Mouse (Mus musculus): ENCODE measurements around the gene Phox2b. TPM values are rescaled to one million over a fixed set of nuclear protein-coding genes. Genes with fewer than 3 reads are reported as not detected.

The Phox2b gene
- polyA plus RNA-seq, 1 experiment from 2014 or later = 0.05 TPM

GRCm38 (mm10) chr5:67099393-67100271, 531 bp upstream of the Phox2b start:
- WGBS = under 1% methylated on average over 32 of the region's 32 CpGs
- Histone ChIP-seq H3K4me3 (no peak overlapping the region), H3K27me3 (peaks cover 96% of the 10 kb centered on the region), H3K4me2 (replicated peaks) (no peak overlapping the region), H3K27ac (no peak overlapping the region), H3K9me3 (no peaks in the 10 kb centered on the region), H3K9ac (no peak overlapping the region), H3K36me3 (no peaks in the 10 kb centered on the region), H3K4me1 (peaks cover 21% of the 10 kb centered on the region)
- no peak for ATAC-seq (ENCODE audit: low FRiP score, low read depth)

GRCm38 (mm10) chr5:67098051-67098732, 909 bp downstream of the Phox2b start:
- Histone ChIP-seq H3K27ac (no peak overlapping the region), H3K4me1 (peaks cover 21% of the 10 kb centered on the region), H3K4me3 (no peak overlapping the region), H3K9ac (no peak overlapping the region), H3K27me3 (peaks cover 95% of the 10 kb centered on the region), H3K9me3 (no peaks in the 10 kb centered on the region), H3K36me3 (no peaks in the 10 kb centered on the region), H3K4me2 (replicated peaks) (no peak overlapping the region)
- ATAC-seq (ENCODE audit: low FRiP score, low read depth) = no peak
- under 1% methylated on average over 23 of the region's 23 CpGs for WGBS

GRCm38 (mm10) chr5:67097106-67098050, 1.7 kb downstream of the Phox2b start:
- WGBS = 1% methylated on average over 41 of the region's 41 CpGs
- no peak overlapping the region for H3K27ac ChIP-seq
- peaks cover 21% of the 10 kb centered on the region for H3K4me1 ChIP-seq
- ATAC-seq (ENCODE audit: low FRiP score, low read depth) = no peak
- peaks cover 95% of the 10 kb centered on the region for H3K27me3 ChIP-seq
- no peak overlapping the region for H3K4me3 ChIP-seq
- H3K4me2 ChIP-seq (replicated peaks) = no peak overlapping the region
- H3K36me3 ChIP-seq = no peaks in the 10 kb centered on the region
- H3K9ac ChIP-seq = no peak overlapping the region
- no peaks in the 10 kb centered on the region for H3K9me3 ChIP-seq

- H3K4me1 ChIP-seq = peaks cover 16% of the 10 kb centered on the region
- H3K36me3 ChIP-seq = no peaks in the 10 kb centered on the region
- no peaks in the 10 kb centered on the region for H3K9me3 ChIP-seq
- ATAC-seq (ENCODE audit: low FRiP score, low read depth) = no peak
- peaks cover 95% of the 10 kb centered on the region for H3K27me3 ChIP-seq
- 1% methylated on average over 24 of the region's 28 CpGs for WGBS
- no peak overlapping the region for H3K27ac ChIP-seq
- H3K4me3 ChIP-seq = peak overlapping the region; percentile 38
- H3K4me2 ChIP-seq (replicated peaks) = peak overlapping the region; percentile 57
- no peak overlapping the region for H3K9ac ChIP-seq
These were observed 2.7 kb downstream of the Phox2b start for GRCm38 (mm10) chr5:67096378-67096771.

GRCm38 (mm10) chr5:67095651-67096377, 3.3 kb downstream of the Phox2b start:
- Histone ChIP-seq H3K36me3 (no peaks in the 10 kb centered on the region), H3K9ac (no peak overlapping the region), H3K4me1 (peaks cover 16% of the 10 kb centered on the region), H3K9me3 (no peaks in the 10 kb centered on the region), H3K4me3 (peak overlapping the region; percentile 38), H3K27me3 (peaks cover 95% of the 10 kb centered on the region), H3K27ac (no peak overlapping the region), H3K4me2 (replicated peaks) (peak overlapping the region; percentile 57)
- ATAC-seq (ENCODE audit: low FRiP score, low read depth) = no peak
- WGBS = under 1% methylated on average over 46 of the region's 47 CpGs

- 2% methylated on average over 15 of the region's 15 CpGs for WGBS
These were observed 3.9 kb downstream of the Phox2b start for GRCm38 (mm10) chr5:67095153-67095552.

GRCm38 (mm10) chr5:67093991-67094390, 5.1 kb downstream of the Phox2b start:
- Histone ChIP-seq H3K4me3 (no peak overlapping the region), H3K9ac (no peak overlapping the region), H3K9me3 (no peaks in the 10 kb centered on the region), H3K4me2 (replicated peaks) (no peak overlapping the region), H3K4me1 (peaks cover 12% of the 10 kb centered on the region), H3K36me3 (no peaks in the 10 kb centered on the region), H3K27me3 (peaks cover 96% of the 10 kb centered on the region), H3K27ac (no peak overlapping the region)
- WGBS = 21% methylated on average over 2 of the region's 2 CpGs
- no peak for ATAC-seq (ENCODE audit: low FRiP score, low read depth)

More at GRCm38 (mm10) chr5:67095153-67095552, 3.9 kb downstream of the Phox2b start:
- Histone ChIP-seq H3K9ac (no peak overlapping the region), H3K4me3 (no peak overlapping the region), H3K4me2 (replicated peaks) (no peak overlapping the region), H3K27ac (no peak overlapping the region), H3K9me3 (no peaks in the 10 kb centered on the region), H3K4me1 (peaks cover 12% of the 10 kb centered on the region), H3K27me3 (peaks cover 97% of the 10 kb centered on the region), H3K36me3 (no peaks in the 10 kb centered on the region)
- ATAC-seq (ENCODE audit: low FRiP score, low read depth) = no peak

- Histone ChIP-seq H3K4me1 (peaks cover 12% of the 10 kb centered on the region), H3K4me3 (no peak overlapping the region), H3K27ac (no peak overlapping the region), H3K36me3 (no peaks in the 10 kb centered on the region), H3K4me2 (replicated peaks) (no peak overlapping the region), H3K27me3 (peaks cover 92% of the 10 kb centered on the region), H3K9ac (no peak overlapping the region), H3K9me3 (no peaks in the 10 kb centered on the region)
- 21% methylated on average over 4 of the region's 4 CpGs for WGBS
- ATAC-seq (ENCODE audit: low FRiP score, low read depth) = no peak
These were observed 7.3 kb downstream of the Phox2b start for GRCm38 (mm10) chr5:67091766-67092165.

GRCm38 (mm10) chr5:67090856-67091255, 8.2 kb downstream of the Phox2b start:
- H3K9ac ChIP-seq = no peak overlapping the region
- no peak overlapping the region for H3K4me2 ChIP-seq (replicated peaks)
- peaks cover 6% of the 10 kb centered on the region; the same call in 1 of the 2 replicates for H3K4me1 ChIP-seq
- ATAC-seq (ENCODE audit: low FRiP score, low read depth) = no peak
- 71% methylated on average over 5 of the region's 5 CpGs for WGBS
- no peak overlapping the region for H3K27ac ChIP-seq
- H3K27me3 ChIP-seq = peaks cover 84% of the 10 kb centered on the region
- H3K4me3 ChIP-seq = no peak overlapping the region
- no peaks in the 10 kb centered on the region for H3K9me3 ChIP-seq
- no peaks in the 10 kb centered on the region for H3K36me3 ChIP-seq

- ATAC-seq (ENCODE audit: low FRiP score, low read depth) = no peak
- WGBS = 26% methylated on average over 6 of the region's 6 CpGs
- Histone ChIP-seq H3K9ac (no peak overlapping the region), H3K36me3 (no peaks in the 10 kb centered on the region), H3K9me3 (peaks cover 10% of the 10 kb centered on the region), H3K27ac (no peak overlapping the region), H3K4me1 (no peaks in the 10 kb centered on the region), H3K4me3 (no peak overlapping the region), H3K27me3 (peaks cover 70% of the 10 kb centered on the region), H3K4me2 (replicated peaks) (no peak overlapping the region)
These were observed 16.0 kb downstream of the Phox2b start for GRCm38 (mm10) chr5:67083117-67083516.

GRCm38 (mm10) chr5:67063596-67063995, 35.5 kb downstream of the Phox2b start:
- no peaks in the 10 kb centered on the region for H3K36me3 ChIP-seq
- no peak overlapping the region for H3K27ac ChIP-seq
- ATAC-seq (ENCODE audit: low FRiP score, low read depth) = no peak
- H3K4me2 ChIP-seq (replicated peaks) = no peak overlapping the region
- H3K4me3 ChIP-seq = no peak overlapping the region
- no peaks in the 10 kb centered on the region for H3K27me3 ChIP-seq
- WGBS = 80% methylated on average over 9 of the region's 9 CpGs
- no peak overlapping the region for H3K9ac ChIP-seq
- H3K9me3 ChIP-seq = no peaks in the 10 kb centered on the region; the same call in 1 of the 2 replicates
- no peaks in the 10 kb centered on the region for H3K4me1 ChIP-seq
